Mouse (Mus musculus) spleen, adult 2 months (tissue): ENCODE results near the gene Ank2. TPM values are rescaled to one million over a fixed set of nuclear protein-coding genes. Genes with fewer than 3 reads are reported as not detected.

ENCODE experiments used
- DNase-seq, 2 experiments: peaks; one replicate each; pipeline versions ENCODE4 v3.0.0 to v3.0.0-alpha.2; 2012 to 2021; ENCODE audit warnings: low spot score in 2 of 2, low read depth in 1 of 2
- H3K27ac ChIP-seq: fragments of 200-500 bp; 2 replicates; pipeline ENCODE4 v1.5.1; 2012; ENCODE audit warnings: low read length, inconsistent platforms; ENCODE audit not compliant: insufficient read depth
- H3K27me3 ChIP-seq: fragments of 200-500 bp; 2 replicates; pipeline ENCODE4 v1.6.1; 2012; ENCODE audit warnings: mild to moderate bottlenecking, moderate library complexity, low read length, inconsistent platforms; ENCODE audit not compliant: control insufficient read depth, insufficient read depth
- H3K36me3 ChIP-seq: fragments of 200-500 bp; 2 replicates; pipeline ENCODE4 v1.6.1; 2012; ENCODE audit warnings: mild to moderate bottlenecking, low read length, inconsistent platforms; ENCODE audit not compliant: control insufficient read depth, insufficient read depth
- H3K4me1 ChIP-seq: fragments of 200-500 bp; 2 replicates; pipeline ENCODE4 v1.6.1; 2011; ENCODE audit warnings: inconsistent platforms; ENCODE audit not compliant: control insufficient read depth, insufficient read depth, insufficient read length
- H3K4me3 ChIP-seq: fragments of 200-500 bp; 2 replicates; pipeline ENCODE4 v1.5.1; 2011; ENCODE audit warnings: mild to moderate bottlenecking, inconsistent platforms; ENCODE audit not compliant: insufficient read depth, insufficient read length; ENCODE audit errors: extremely low read depth
- CTCF ChIP-seq: fragments of 200-500 bp; IDR thresholded peaks from 2 replicates; pipeline ENCODE4 v1.5.1; 2011; ENCODE audit warnings: mild to moderate bottlenecking, inconsistent platforms; ENCODE audit not compliant: insufficient read depth, insufficient read length, insufficient replicate concordance; ENCODE audit errors: extremely low read depth
- POLR2A ChIP-seq: fragments of 200-500 bp; IDR thresholded peaks from 2 replicates; pipeline ENCODE4 v1.6.1; 2011; ENCODE audit warnings: low read depth, low read length, inconsistent platforms
- WGBS: fragments of 180-500 bp; shearing (Covaris S2); methylation state at CpG from one replicate; pipeline ENCODE4 v1.1.7; 2018; 5-methylcytosine and 5-hydroxymethylcytosine counted together
- polyA plus RNA-seq: library from polyadenylated mRNA; depleted of rRNA; stranded (reverse); fragments of >200 nt; gene quantifications from 2 replicates; pipeline ENCODE4 v1.2.3, GENCODE M21; 2012

Gene Ank2
- polyA plus RNA-seq, 1 experiment, result 2.1 TPM

DNA sequence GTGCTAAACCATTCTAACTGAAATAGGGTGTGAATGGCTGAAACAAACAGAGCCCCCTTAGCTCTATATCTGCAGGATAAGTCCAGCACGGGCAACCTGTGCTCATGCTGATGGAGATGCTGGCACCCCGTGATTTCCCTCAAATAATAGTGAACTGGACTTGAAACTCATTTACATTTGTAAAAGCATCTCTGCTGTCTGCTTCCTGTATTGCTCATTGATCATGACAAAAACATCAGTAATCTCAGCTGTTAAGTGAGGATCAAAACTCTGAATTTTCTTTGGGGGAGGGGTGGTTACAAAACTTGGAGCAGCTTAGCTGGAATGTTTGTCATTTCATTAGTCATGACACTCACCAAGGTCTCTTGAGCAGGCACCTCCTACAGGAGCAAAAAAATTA lies 533.4 kb downstream of the Ank2 start:
- 86% methylated on average over 2 of the region's 2 CpGs for whole genome bisulfite sequencing
- Histone ChIP-seq H3K4me1 (no peaks in the 10 kb centered on the region), H3K27me3 (no peaks in the 10 kb centered on the region), H3K27ac (no peak overlapping the region), H3K4me3 (no peak overlapping the region), H3K36me3 (no peaks in the 10 kb centered on the region)
- DNase-seq, result no peak
- TF ChIP-seq POLR2A, result no peak
- no peak for TF ChIP-seq CTCF

DNA sequence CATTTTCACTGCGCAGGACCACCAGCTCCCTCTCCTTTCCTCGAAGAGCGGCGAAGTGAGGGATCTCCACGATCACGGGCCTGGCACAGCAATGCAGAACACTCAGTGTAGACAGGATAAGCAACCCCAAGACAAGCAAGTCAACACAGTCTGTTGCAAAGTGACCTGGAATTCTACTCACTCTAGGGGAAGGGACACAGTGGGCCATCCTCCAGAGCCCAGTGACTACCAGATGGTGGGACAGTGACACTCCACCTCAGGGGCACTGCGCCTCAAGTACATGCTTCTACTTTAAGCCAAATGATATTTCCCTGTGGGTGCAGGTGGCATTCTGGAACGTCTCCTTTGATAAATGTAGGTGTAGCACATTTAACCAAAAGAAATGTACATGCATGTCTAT lies 536.8 kb downstream of the Ank2 start:
- WGBS, result 91% methylated on average over 8 of the region's 8 CpGs
- Histone ChIP-seq H3K4me1 (no peaks in the 10 kb centered on the region), H3K27me3 (no peaks in the 10 kb centered on the region), H3K36me3 (no peaks in the 10 kb centered on the region), H3K4me3 (no peak overlapping the region), H3K27ac (no peak overlapping the region)
- TF ChIP-seq POLR2A, result no peak
- no peak for TF ChIP-seq CTCF
- no peak for DNase-seq

DNA sequence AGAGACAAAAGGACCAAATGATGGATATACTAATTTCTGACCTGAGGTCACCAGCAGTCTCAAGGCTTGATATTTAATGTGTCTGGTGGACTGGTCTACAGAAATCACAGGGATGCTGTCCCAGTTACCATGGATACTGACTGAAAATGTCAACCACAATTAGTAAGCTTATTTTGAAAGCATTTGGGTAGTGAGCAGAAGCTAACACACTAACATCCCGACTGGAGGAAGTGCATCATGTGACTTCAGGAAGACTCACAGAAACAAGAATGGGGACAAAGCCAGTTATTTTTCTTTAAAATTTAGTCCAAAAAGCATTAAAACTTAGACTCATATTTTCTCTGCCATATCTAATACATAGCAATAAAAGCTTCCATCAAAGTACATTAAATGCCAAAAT lies 546.5 kb downstream of the Ank2 start:
- no peak overlapping the region for H3K27ac ChIP-seq
- TF ChIP-seq CTCF, result no peak
- TF ChIP-seq POLR2A, result no peak
- H3K27me3 ChIP-seq, result no peaks in the 10 kb centered on the region
- no peaks in the 10 kb centered on the region for H3K36me3 ChIP-seq
- no peak for DNase-seq
- 9% methylated on average over 1 of the region's 1 CpGs for WGBS
- H3K4me3 ChIP-seq, result no peak overlapping the region
- H3K4me1 ChIP-seq, result no peaks in the 10 kb centered on the region

- Histone ChIP-seq H3K36me3 (no peaks in the 10 kb centered on the region), H3K27me3 (no peaks in the 10 kb centered on the region), H3K4me3 (no peak overlapping the region), H3K27ac (no peak overlapping the region), H3K4me1 (no peaks in the 10 kb centered on the region)
- no peak for TF ChIP-seq CTCF
- no peak for TF ChIP-seq POLR2A
- WGBS, result 89% methylated on average over 10 of the region's 10 CpGs
- no peak for DNase-seq
These were observed 552.6 kb downstream of the Ank2 start for GRCm38 (mm10) chr3:126946591-126946990.

DNA sequence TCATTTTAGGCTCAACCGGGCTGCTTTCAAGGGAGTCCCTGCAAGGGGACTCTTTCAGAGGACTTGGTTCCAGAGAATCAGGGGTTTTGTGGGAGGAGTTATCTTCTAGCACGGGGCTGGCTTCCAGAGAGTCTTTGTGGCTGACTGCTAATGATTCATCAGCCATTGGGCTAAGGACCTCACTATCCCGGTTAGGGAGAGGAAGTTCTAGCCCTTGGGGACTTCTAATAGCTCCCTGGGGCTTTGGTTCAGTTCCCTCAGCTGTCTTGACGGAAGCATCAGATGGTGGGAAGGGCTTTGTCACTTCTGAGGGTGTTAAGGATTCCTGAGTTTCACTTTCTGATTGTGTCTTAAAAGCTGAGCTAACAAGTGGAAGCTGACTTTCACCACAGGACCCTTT lies 554.3 kb downstream of the Ank2 start:
- Histone ChIP-seq H3K36me3 (no peaks in the 10 kb centered on the region), H3K4me3 (no peak overlapping the region), H3K27me3 (no peaks in the 10 kb centered on the region), H3K27ac (no peak overlapping the region), H3K4me1 (no peaks in the 10 kb centered on the region)
- no peak for DNase-seq
- TF ChIP-seq POLR2A (no peak), CTCF (no peak)
- 33% methylated on average over 4 of the region's 4 CpGs for WGBS

DNA sequence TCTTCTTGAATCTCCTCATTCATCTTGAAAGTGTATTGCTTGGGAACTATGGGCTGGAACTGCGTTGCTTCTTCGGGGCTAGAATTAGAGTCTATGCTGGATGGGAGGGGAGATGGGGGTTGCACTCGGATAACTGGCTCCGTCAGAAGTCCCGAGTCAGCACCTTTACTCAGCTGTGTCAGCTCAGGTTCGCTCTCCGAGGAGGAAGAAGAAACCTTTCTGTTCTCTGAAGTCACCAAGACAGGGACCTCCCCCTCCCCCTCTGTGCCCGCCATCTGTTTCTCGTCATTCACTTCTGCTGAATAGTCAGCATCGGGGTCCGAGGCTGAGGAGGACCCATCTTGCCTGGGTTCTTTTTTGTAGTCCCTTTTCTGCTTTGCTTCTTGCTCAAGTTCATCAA lies 555.1 kb downstream of the Ank2 start:
- DNase-seq, result no peak
- H3K4me3 ChIP-seq, result no peak overlapping the region
- H3K27ac ChIP-seq, result no peak overlapping the region
- H3K27me3 ChIP-seq, result no peaks in the 10 kb centered on the region; the same call in 1 of the 2 replicates
- WGBS, result 81% methylated on average over 11 of the region's 11 CpGs
- H3K36me3 ChIP-seq, result no peaks in the 10 kb centered on the region
- TF ChIP-seq CTCF, result no peak
- TF ChIP-seq POLR2A, result no peak
- H3K4me1 ChIP-seq, result no peaks in the 10 kb centered on the region

DNA sequence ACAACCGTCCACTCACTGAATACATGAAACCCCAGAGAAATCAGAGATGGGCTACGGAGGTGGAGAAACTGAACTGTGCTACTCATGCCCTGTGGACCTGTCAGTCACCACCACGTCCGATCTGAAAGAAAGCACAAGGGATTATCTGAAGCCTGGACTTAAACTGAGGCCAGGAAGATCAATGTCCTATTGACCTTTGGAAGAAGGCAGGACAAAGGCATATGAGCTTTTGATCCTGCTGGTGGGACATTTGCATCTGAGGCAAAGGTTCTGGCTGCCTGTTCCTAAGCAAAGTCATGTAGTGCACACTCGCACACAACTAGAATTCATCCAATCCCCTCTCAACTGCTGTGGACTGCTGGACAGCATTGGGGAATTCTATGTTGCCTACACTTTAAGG lies 558.7 kb downstream of the Ank2 start:
- DNase-seq, result no peak
- 87% methylated on average over 5 of the region's 5 CpGs for WGBS
- Histone ChIP-seq H3K27ac (no peak overlapping the region), H3K4me3 (no peak overlapping the region), H3K27me3 (no peaks in the 10 kb centered on the region; the same call in 1 of the 2 replicates), H3K4me1 (no peaks in the 10 kb centered on the region), H3K36me3 (no peaks in the 10 kb centered on the region)
- TF ChIP-seq POLR2A, result no peak
- TF ChIP-seq CTCF, result no peak

GRCm38 (mm10) chr3:126931884-126932506 lies 567.2 kb downstream of the Ank2 start:
- H3K27ac ChIP-seq, result no peak overlapping the region
- TF ChIP-seq CTCF (no peak), POLR2A (no peak)
- no peaks in the 10 kb centered on the region for H3K27me3 ChIP-seq
- 16% methylated on average over 4 of the region's 4 CpGs for whole genome bisulfite sequencing
- H3K36me3 ChIP-seq, result no peaks in the 10 kb centered on the region
- no peak overlapping the region for H3K4me3 ChIP-seq
- no peak for DNase-seq
- H3K4me1 ChIP-seq, result no peaks in the 10 kb centered on the region
